Mouse (Mus musculus): ENCODE data around the gene Slc7a14. TPM values are rescaled to one million over a fixed set of nuclear protein-coding genes. Genes with fewer than 3 reads are reported as not detected.

Gene Slc7a14
- total RNA-seq, 1 experiment: 0.18 TPM

- no peaks in the 10 kb centered on the region for H3K4me1 ChIP-seq (ENCODE audit: control insufficient read depth in 2 of 2, insufficient read depth in 2 of 2, low read length in 2 of 2, poor library complexity in 1 of 2)
- DNase-seq (ENCODE audit: low read depth, low spot score): no peak
- no peaks in the 10 kb centered on the region for H3K36me3 ChIP-seq (ENCODE audit: control insufficient read depth, insufficient read depth, low read length, poor library complexity, severe bottlenecking)
- H3K9ac ChIP-seq (ENCODE audit: insufficient read depth, low read depth, low read length, poor library complexity, severe bottlenecking): no peak overlapping the region
- in situ Hi-C loops (cut with MboI; ENCODE audit: low sequenced_read_pairs in 2 of 2, unreplicated experiment in 2 of 2): no loop called here
- H3K9me3 ChIP-seq (ENCODE audit: control insufficient read depth, insufficient read depth, low read depth, low read length): no peaks in the 10 kb centered on the region
- TF ChIP-seq ZNF384 (IDR thresholded peaks at IDR 0.05; ENCODE audit: low read depth, low read length) (no peak), ZC3H11A (IDR thresholded peaks at IDR 0.05; ENCODE audit: borderline replicate concordance, low read depth, low read length) (no peak), MAFK (IDR thresholded peaks at IDR 0.05; ENCODE audit: insufficient read depth, low read depth, low read length) (no peak), HCFC1 (IDR thresholded peaks at IDR 0.05; ENCODE audit: borderline replicate concordance, insufficient read depth, low read length) (no peak), CHD2 (IDR thresholded peaks at IDR 0.05; ENCODE audit: low read depth, low read length) (no peak)
- H3K4me3 ChIP-seq (ENCODE audit: insufficient read depth in 1 of 2, low read depth in 1 of 2, low read length in 2 of 2, poor library complexity in 1 of 2, severe bottlenecking in 1 of 2): no peak overlapping the region
- H3K27ac ChIP-seq (ENCODE audit: insufficient read depth, low read depth, low read length, poor library complexity, severe bottlenecking): no peak overlapping the region
Measured at GRCm38 (mm10) chr3:31208046-31208445, 102.1 kb downstream of the Slc7a14 start.

GRCm38 (mm10) chr3:31205167-31205566 is 105.0 kb downstream of the Slc7a14 start:
- no peak for TF ChIP-seq CHD2 (IDR thresholded peaks at IDR 0.05; ENCODE audit: low read depth, low read length)
- TF ChIP-seq MAFK (IDR thresholded peaks at IDR 0.05; ENCODE audit: insufficient read depth, low read depth, low read length): no peak
- no peak for TF ChIP-seq ZC3H11A (IDR thresholded peaks at IDR 0.05; ENCODE audit: borderline replicate concordance, low read depth, low read length)
- TF ChIP-seq HCFC1 (IDR thresholded peaks at IDR 0.05; ENCODE audit: borderline replicate concordance, insufficient read depth, low read length): no peak
- TF ChIP-seq ZNF384 (IDR thresholded peaks at IDR 0.05; ENCODE audit: low read depth, low read length): no peak

GRCm38 (mm10) chr3:31203947-31204346 is 106.2 kb downstream of the Slc7a14 start:
- no peak overlapping the region for H3K9ac ChIP-seq (ENCODE audit: insufficient read depth, low read depth, low read length, poor library complexity, severe bottlenecking)
- H3K36me3 ChIP-seq (ENCODE audit: control insufficient read depth, insufficient read depth, low read length, poor library complexity, severe bottlenecking): no peaks in the 10 kb centered on the region
- no peak overlapping the region for H3K27ac ChIP-seq (ENCODE audit: insufficient read depth, low read depth, low read length, poor library complexity, severe bottlenecking)
- no peaks in the 10 kb centered on the region for H3K9me3 ChIP-seq (ENCODE audit: control insufficient read depth, insufficient read depth, low read depth, low read length)
- no peak for DNase-seq (ENCODE audit: low read depth, low spot score)
- no peaks in the 10 kb centered on the region for H3K4me1 ChIP-seq (ENCODE audit: control insufficient read depth in 2 of 2, insufficient read depth in 2 of 2, low read length in 2 of 2, poor library complexity in 1 of 2)
- in situ Hi-C loops (cut with MboI; ENCODE audit: low sequenced_read_pairs in 2 of 2, unreplicated experiment in 2 of 2): no loop called here
- TF ChIP-seq ZC3H11A (IDR thresholded peaks at IDR 0.05; ENCODE audit: borderline replicate concordance, low read depth, low read length): 0 out of 2 replicates have a peak, but pooled peaks have one; percentile 25
- no peak for TF ChIP-seq MAFK (IDR thresholded peaks at IDR 0.05; ENCODE audit: insufficient read depth, low read depth, low read length)
- H3K4me3 ChIP-seq (ENCODE audit: insufficient read depth in 1 of 2, low read depth in 1 of 2, low read length in 2 of 2, poor library complexity in 1 of 2, severe bottlenecking in 1 of 2): no peak overlapping the region

More at GRCm38 (mm10) chr3:31205167-31205566, 105.0 kb downstream of the Slc7a14 start:
- Histone ChIP-seq H3K9ac (ENCODE audit: insufficient read depth, low read depth, low read length, poor library complexity, severe bottlenecking) (no peak overlapping the region), H3K36me3 (ENCODE audit: control insufficient read depth, insufficient read depth, low read length, poor library complexity, severe bottlenecking) (no peaks in the 10 kb centered on the region), H3K9me3 (ENCODE audit: control insufficient read depth, insufficient read depth, low read depth, low read length) (no peaks in the 10 kb centered on the region), H3K4me3 (ENCODE audit: insufficient read depth in 1 of 2, low read depth in 1 of 2, low read length in 2 of 2, poor library complexity in 1 of 2, severe bottlenecking in 1 of 2) (no peak overlapping the region), H3K4me1 (ENCODE audit: control insufficient read depth in 2 of 2, insufficient read depth in 2 of 2, low read length in 2 of 2, poor library complexity in 1 of 2) (no peaks in the 10 kb centered on the region), H3K27ac (ENCODE audit: insufficient read depth, low read depth, low read length, poor library complexity, severe bottlenecking) (no peak overlapping the region)
- in situ Hi-C loops (cut with MboI; ENCODE audit: low sequenced_read_pairs in 2 of 2, unreplicated experiment in 2 of 2): no loop called here
- no peak for DNase-seq (ENCODE audit: low read depth, low spot score)

- in situ Hi-C loops (cut with MboI; ENCODE audit: low sequenced_read_pairs in 2 of 2, unreplicated experiment in 2 of 2): no loop called here
- H3K9ac ChIP-seq (ENCODE audit: insufficient read depth, low read depth, low read length, poor library complexity, severe bottlenecking): no peak overlapping the region
- H3K9me3 ChIP-seq (ENCODE audit: control insufficient read depth, insufficient read depth, low read depth, low read length): no peaks in the 10 kb centered on the region
- TF ChIP-seq HCFC1 (IDR thresholded peaks at IDR 0.05; ENCODE audit: borderline replicate concordance, insufficient read depth, low read length) (no peak), ZNF384 (IDR thresholded peaks at IDR 0.05; ENCODE audit: low read depth, low read length) (no peak), ZC3H11A (IDR thresholded peaks at IDR 0.05; ENCODE audit: borderline replicate concordance, low read depth, low read length) (no peak), MAFK (IDR thresholded peaks at IDR 0.05; ENCODE audit: insufficient read depth, low read depth, low read length) (no peak), CHD2 (IDR thresholded peaks at IDR 0.05; ENCODE audit: low read depth, low read length) (no peak)
- no peak overlapping the region for H3K4me3 ChIP-seq (ENCODE audit: insufficient read depth in 1 of 2, low read depth in 1 of 2, low read length in 2 of 2, poor library complexity in 1 of 2, severe bottlenecking in 1 of 2)
- H3K36me3 ChIP-seq (ENCODE audit: control insufficient read depth, insufficient read depth, low read length, poor library complexity, severe bottlenecking): no peaks in the 10 kb centered on the region
- H3K4me1 ChIP-seq (ENCODE audit: control insufficient read depth in 2 of 2, insufficient read depth in 2 of 2, low read length in 2 of 2, poor library complexity in 1 of 2): no peaks in the 10 kb centered on the region
- DNase-seq (ENCODE audit: low read depth, low spot score): no peak
- no peak overlapping the region for H3K27ac ChIP-seq (ENCODE audit: insufficient read depth, low read depth, low read length, poor library complexity, severe bottlenecking)
Measured at GRCm38 (mm10) chr3:31199162-31199877, 110.9 kb downstream of the Slc7a14 start.
